Mouse (Mus musculus): ENCODE measurements around the gene Sarm1.
A peak's percentile ranks its signal among the peaks of the same experiment; 100 is the strongest.

Gene Sarm1

DNA sequence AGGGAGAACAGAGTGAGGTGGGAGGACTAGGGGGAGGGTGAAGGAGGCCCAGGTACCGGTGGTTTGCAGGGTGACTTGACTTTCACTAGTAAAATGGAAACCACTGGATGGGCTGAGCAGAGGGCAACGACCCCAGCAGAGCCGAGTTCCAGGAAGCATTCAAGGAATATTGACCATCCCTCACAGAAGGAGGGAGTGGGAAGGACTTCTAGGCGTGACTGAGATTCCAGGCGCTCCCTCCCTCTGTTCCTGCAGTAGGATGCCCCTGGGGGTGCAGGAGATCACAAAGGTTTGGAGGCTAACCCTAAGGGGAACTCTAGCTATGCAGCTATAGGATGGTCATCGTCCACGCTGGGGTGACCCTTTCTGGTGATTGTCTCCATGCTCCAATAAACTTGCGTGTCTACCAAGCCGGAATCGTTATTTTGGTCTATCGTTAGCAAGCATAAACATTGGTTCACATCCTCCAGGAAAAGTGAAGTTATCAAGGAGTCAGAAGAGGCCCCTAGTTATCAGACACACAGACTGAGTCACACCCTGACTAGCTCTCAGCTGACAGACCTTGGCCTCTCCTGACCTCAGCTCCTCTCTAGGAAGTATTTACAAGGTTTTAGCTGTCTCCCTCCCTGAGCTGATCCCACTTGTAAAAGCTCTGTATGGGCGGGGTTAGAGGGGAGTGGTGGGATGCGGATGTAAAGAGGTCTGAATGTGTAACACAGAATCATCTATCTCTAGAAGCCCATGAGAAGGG is 34.1 kb downstream of the Sarm1 start:
- DNase-seq (ENCODE audit: low spot score in 2 of 2), result no peak

GRCm38 (mm10) chr11:78462669-78463068 is 34.9 kb downstream of the Sarm1 start:
- no peak for DNase-seq (ENCODE audit: low spot score in 2 of 2)

- no peak for DNase-seq (ENCODE audit: low spot score in 2 of 2)
These were observed 35.7 kb downstream of the Sarm1 start for GRCm38 (mm10) chr11:78461894-78462293.

GRCm38 (mm10) chr11:78458740-78459139 is 38.8 kb downstream of the Sarm1 start:
- no peak for DNase-seq (ENCODE audit: low spot score in 2 of 2)

DNA sequence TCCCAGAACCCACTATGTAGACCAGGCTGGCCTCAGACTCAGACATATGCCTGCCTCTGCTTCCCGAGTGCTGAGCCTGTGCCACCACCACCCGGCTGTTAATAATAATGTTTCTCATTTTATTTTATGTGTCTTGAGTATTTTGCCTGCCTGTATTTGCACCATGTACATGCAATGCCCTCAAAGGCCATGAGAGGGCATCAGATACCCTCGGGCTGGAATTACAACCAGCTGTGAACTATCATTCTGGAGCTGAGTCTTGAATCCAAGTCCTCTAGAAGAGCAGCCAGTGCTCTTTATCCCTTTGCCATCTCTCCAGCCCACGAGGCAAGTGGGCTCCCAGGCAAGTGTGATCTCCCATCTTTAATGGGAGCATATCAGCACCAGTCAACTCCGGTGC is 42.2 kb downstream of the Sarm1 start:
- peak; percentile 34 to 50 for DNase-seq (ENCODE audit: low spot score in 2 of 2)

DNA sequence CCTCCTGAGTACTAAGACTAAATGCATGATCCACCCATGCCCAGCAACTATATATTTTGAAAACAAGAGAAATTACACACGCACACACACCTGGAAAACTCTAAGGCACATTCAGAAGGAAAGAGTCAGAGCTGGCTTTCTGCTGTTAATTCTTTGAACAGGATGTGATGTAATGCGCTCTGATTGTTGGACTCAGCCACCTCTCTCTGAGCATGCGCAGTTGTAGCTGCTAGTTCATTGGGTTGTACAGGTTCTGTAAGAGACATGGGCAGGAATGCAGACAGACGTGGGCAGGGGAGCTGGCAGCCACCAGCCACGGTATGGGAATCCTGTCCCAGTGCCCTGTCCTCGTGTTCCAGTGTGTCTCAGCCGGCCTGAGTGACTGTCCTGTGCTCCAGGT is 43.3 kb downstream of the Sarm1 start:
- no peak for DNase-seq (ENCODE audit: low spot score in 2 of 2)

DNA sequence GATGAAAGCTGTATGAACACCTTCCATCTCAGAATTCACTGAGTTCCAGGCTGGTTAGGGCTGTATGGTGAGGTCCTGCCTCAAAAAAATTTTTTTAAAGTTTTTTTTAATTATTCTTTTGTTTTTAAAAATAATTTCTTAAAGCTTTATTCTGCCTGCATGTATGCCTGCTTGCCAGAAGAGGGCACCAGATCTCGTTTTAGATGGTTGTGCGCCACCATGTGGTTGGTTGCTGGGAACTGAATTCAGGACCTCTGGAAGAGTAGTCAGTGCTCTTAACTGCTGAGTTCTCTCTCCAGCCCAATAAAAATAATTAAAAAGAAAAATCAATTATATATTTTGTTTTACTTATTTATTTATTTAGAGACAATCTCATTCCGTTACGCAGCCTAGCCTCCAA is 43.9 kb downstream of the Sarm1 start:
- peak; percentile 63 to 64 for DNase-seq (ENCODE audit: low spot score in 2 of 2)

GRCm38 (mm10) chr11:78450337-78450736 is 47.2 kb downstream of the Sarm1 start:
- no peak for DNase-seq (ENCODE audit: low spot score in 2 of 2)

- DNase-seq (ENCODE audit: low spot score in 2 of 2), result no peak
These were observed 49.3 kb downstream of the Sarm1 start for GRCm38 (mm10) chr11:78448242-78448641.

DNA sequence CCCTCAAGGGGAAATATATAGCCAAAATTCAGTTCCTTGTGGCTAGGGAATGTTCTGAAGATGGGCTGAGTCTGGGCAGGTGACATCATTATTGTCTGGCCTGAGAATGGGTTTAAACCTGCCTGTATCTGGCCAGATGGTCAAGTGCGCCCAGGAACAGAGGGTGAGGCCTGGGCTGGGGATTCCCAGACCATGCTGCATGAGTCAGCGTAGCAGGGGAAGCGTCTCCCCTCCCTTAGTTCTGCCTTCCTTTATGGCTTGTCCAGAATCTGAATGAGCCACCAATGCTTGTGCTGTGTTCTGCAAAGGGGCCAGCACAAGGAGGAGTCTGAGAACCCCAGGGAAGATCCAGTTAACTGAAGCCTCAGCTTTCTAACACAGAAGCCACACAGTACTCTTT is 50.4 kb downstream of the Sarm1 start:
- DNase-seq (ENCODE audit: low spot score in 2 of 2), result no peak

GRCm38 (mm10) chr11:78443115-78443514 is 54.4 kb downstream of the Sarm1 start:
- DNase-seq (ENCODE audit: low spot score in 2 of 2), result no peak

DNA sequence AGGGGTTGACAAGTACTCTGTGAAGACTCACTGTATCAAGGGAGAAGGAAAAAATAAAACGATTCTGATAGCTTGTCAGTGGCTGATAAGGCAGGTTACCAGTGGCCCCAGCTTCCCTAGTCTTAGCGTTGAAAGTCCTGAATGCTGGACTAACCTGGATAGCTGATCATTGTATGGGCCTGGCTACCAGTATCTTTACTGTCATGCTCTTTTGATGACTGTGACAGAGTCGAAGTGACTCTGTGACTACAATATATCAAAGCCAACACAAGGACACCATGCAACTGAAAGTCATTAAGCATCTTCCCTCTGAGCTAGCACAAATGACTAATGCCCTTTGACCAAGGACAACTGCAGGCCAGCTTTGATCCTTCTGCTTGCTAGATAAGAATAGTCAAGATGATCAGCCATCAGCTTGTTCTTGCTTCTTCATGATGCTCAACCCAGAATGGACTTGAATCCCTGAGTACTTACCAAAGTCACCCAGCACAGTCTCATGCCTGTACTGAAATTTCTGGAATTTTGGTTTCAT is 59.1 kb downstream of the Sarm1 start:
- DNase-seq (ENCODE audit: low spot score in 2 of 2), result no peak

DNA sequence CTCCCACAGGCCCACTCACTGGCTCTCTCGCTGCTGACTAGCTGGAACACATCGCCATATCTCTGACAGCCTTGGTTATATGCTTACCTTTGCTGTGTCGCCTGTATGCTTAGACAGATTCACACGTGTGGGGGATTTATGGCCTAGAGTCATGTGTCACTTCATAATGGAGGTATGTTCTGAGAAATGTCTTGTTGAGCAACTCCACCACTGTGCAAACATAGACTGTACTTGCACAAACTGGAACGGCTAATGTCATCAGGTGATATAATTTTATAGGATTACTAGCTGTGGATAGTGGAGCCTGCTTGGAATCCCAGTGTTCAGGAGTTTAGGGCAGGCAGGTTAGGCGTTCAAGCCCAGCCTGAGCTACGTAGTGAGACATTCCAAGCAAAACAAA is 60.4 kb downstream of the Sarm1 start:
- no peak for DNase-seq (ENCODE audit: low spot score in 2 of 2)

DNA sequence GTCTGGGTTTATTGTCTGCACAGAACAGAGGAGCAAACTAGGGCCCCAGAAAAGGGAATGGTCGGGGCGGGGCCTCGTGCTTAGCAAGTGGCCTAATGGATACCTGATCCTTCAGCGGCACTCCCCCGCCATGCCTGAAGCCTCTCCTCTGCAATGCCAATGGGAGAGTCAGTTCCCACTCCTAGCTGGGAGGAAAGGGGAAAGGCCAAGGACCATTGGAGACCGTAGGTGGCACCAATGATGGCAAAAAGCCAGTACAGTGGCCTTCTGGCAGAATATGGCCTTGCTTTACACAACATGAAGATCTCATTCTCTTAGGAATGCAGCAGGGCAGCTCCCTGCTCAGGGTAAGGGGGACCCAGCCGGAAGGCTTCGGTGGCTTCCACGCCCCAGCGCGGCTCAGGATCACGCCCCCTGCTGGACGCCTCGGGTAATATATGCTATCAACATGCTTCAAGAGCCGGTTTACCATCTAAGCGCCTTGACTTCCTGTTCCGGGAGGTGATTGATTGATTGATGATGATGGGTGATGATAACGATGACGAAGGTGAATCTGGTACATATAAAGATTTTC is 61.7 kb downstream of the Sarm1 start:
- no peak for DNase-seq (ENCODE audit: low spot score in 2 of 2)

DNA sequence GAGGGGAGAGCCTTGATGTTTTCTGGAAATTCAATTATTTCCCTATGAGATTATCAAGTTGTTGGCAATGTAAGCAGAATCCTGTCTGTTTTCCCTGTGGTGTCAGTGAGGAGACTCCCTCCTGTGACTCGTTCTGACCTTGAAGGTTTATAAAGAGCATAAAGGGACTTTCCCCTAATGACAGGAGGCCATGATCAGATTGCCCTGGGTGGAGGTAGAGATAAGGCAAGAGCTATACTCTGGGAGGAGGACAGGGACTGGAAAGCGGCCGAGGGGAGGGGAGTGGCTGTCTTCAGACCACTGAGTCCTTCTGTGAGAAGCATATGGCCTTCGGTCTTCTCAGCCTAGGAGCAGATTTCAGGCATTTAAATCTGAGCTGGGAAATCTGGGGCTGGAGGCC is 63.5 kb downstream of the Sarm1 start:
- DNase-seq (ENCODE audit: low spot score in 2 of 2), result no peak

DNA sequence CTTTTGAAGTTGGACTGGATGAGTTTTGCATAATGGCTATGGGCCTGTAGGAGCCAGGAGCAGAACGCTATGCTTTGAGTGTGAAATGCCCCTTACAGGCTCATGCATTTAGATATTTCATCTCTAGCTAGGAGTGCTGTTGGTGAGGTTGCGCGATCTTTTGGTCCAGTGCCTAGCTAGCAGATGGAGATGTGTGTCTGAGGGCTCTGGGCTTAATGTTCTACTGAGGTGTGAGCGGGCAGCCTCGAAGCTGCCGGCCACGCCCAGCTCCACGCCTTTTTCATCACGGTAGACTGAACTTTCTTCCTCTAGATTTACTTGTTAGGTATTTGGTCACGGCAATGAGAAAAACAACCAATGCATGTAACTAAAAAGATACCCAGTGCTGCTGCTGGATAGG is 66.4 kb downstream of the Sarm1 start:
- no peak for DNase-seq (ENCODE audit: low spot score in 2 of 2)

GRCm38 (mm10) chr11:78430195-78430878 is 67.2 kb downstream of the Sarm1 start:
- DNase-seq (ENCODE audit: low spot score in 2 of 2), result no peak

DNA sequence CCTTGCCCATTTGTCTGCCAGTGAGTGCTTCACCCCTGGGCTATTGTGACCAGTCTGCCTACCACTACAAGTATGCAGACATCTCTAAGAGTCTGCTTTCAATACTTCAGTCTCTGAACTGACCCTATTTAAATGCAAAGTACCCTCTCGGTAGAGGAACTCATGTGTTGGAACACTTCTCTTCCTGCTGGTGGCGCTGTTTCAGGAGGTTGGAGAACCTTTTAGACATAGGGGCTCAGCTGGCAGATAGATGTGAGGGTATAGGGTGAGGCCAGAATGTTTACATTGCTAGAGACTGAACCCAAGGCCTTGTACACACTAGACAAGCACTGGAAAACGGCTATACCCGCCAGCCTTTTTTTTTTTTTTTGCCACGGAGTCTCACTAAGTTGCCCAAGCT is 69.2 kb downstream of the Sarm1 start:
- no peak for DNase-seq (ENCODE audit: low spot score in 2 of 2)

DNA sequence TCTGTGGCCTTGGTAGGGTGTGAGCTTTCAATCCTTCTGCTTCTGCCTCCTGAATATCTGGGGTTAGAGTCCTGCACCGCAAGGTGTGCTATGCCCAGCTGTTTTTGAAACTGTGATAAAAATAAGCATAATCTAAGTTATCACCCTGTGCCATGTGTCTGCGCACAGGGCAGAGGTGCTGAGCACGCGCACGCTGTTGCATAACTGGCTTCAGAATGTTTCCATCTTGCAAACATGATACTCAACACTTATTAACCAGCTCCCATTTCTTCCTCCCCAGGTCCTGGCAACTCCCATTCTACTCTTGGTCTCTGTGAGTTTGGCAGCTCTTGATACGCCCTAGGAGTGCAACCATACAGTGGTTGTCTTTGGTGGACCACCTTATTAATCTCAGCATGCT is 69.9 kb downstream of the Sarm1 start:
- no peak for DNase-seq (ENCODE audit: low spot score in 2 of 2)

GRCm38 (mm10) chr11:78425572-78425971 is 72.0 kb downstream of the Sarm1 start:
- no peak for DNase-seq (ENCODE audit: low spot score in 2 of 2)

DNA sequence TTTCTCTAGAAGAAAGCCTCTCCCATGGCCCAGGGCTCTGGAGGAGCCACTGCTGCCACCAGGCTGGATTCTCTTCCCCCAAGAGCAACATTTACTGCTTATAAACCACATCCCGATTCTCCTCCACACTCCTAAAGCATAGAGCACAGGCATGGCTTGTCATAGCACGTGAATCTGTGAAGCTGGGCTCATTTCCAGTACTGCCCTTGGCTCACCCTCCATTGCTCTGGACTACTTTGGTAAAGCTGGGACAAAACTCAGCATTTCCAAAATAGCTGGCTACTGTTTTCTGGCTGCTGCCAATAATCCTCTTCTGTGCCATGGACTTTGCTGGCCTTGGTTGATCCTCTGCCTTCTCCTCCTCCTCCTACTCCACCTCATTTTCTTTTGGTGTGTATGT is 73.2 kb downstream of the Sarm1 start:
- peak in 1 of 2 experiments; percentile 11 for DNase-seq (ENCODE audit: low spot score in 2 of 2)
